Mouse (Mus musculus) liver, embryonic 14.5 days (tissue): Measurements from ENCODE around the gene Sgms2.

ENCODE experiments used
- CTCF ChIP-seq: IDR thresholded peaks from 2 replicates; pipeline ENCODE4 v1.5.1; 2016; ENCODE audit warnings: antibody characterized with exemption, low read depth, control low read depth
- EP300 ChIP-seq: IDR thresholded peaks from 2 replicates; pipeline ENCODE4 v1.6.1; 2016; ENCODE audit warnings: antibody characterized with exemption, low read depth

DNA sequence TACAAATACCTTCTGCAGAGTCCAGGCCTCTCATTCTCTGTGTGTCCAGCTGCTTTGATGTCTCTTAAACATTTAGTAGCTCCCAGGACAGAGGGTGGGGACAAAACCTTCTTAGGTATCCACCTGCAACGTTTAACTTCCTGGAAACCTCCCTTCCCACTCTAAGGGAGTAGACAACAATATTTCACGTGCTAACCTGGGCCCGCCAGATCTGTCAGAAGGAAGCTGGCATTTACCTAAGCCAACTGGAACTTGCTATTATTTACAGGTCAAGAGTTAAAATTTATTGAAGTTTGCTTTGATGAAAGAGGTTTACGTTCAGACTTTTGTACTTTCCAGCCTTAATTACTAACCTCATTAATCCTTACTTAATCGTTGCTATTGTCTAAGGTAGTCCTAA lies 2.2 kb downstream of the Sgms2 start:
- TF ChIP-seq EP300 (no peak), CTCF (no peak)
